Mouse (Mus musculus): ENCODE results near the gene Gm7356.
"Not testable (repeated sequence)": the region's sequence is repeated elsewhere in the genome, so short reads cannot be mapped to it uniquely, and the experiment has no call there.

DNA sequence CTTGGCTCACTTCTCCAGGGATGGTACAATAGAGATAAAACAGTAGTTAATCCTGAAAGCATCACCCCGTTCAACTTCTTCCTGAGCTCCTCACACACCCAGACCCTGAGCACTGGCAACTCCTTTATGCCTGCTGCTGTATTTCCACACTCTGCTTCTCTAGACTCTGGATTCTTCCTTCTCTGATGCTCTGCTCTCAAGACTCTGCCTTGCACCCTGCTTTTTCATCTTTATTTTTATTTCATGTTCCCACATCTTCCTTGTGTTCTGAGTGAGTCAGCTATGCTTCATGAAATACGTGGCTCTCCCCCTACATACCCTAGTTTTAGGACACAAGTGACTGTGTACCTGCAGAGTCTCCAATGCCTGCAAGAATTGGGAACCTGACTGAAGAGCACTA lies 38.5 kb downstream of the Gm7356 start:
- not testable (repeated sequence) for TF ChIP-seq POLR2A, CTCF (IDR thresholded peaks at IDR 0.05; ENCODE audit: extremely low read depth, insufficient read depth, low read length)
